Mouse (Mus musculus) spleen, postnatal 0 days (tissue): Measurements from ENCODE around the gene Nbeal1. TPM values are rescaled to one million over a fixed set of nuclear protein-coding genes. Genes with fewer than 3 reads are reported as not detected.

Experiments used
- polyA plus RNA-seq: library from polyadenylated mRNA; unstranded; fragments of >200 nt; fragmentation: Nextera tagmentation; extraction: Ambion mirVana; gene quantifications from 2 replicates; pipeline ENCODE4 v1.2.1, GENCODE M21; 2015

Nbeal1 gene
- polyA plus RNA-seq, result 3.2 and 3.9 TPM in 2 replicates

GRCm38 (mm10) chr1:60179932-60180783 is at the start of gene Nbeal1:
Gene Nbeal1 (plus strand): TSS chr1:60180599.

GRCm38 (mm10) chr1:60342808-60343629 is 162.6 kb downstream of the Nbeal1 start, which contains the start of gene Cyp20a1:
Gene Cyp20a1 (plus strand): TSS chr1:60343323.

Other genes with a start within 250 kb of the Nbeal1 start
- gene Ica1l, start 137.4 kb upstream of the Nbeal1 start, polyA plus RNA-seq, result 0.84 and 1.1 TPM in 2 replicates
- 3.2 and 4.2 TPM in 2 replicates for gene Carf, start 82.4 kb upstream of the Nbeal1 start, polyA plus RNA-seq
- gene Wdr12, start 82.0 kb upstream of the Nbeal1 start, polyA plus RNA-seq, result 57.6 and 60.4 TPM in 2 replicates
- 10.7 and 13.8 TPM in 2 replicates for gene Cyp20a1, start 162.7 kb downstream of the Nbeal1 start, polyA plus RNA-seq
- 4.2 and 5.3 TPM in 2 replicates for gene Abi2, start 229.0 kb downstream of the Nbeal1 start, polyA plus RNA-seq